Mouse (Mus musculus): ENCODE data around the gene Ensa. TPM values are rescaled to one million over a fixed set of nuclear protein-coding genes. Genes with fewer than 3 reads are reported as not detected.

The Ensa gene
- polyA plus RNA-seq, 1 experiment from 2014 or later = 32.8 TPM

- Histone ChIP-seq H3K27me3 (ENCODE audit: control insufficient read depth, insufficient read depth, low read depth, low read length) (no peaks in the 10 kb centered on the region), H3K9me3 (replicated peaks; ENCODE audit: control insufficient read depth, low read length) (no peaks in the 10 kb centered on the region), H3K9ac (ENCODE audit: low read depth, low read length) (peak within 1 kb of the TSS; percentile 99), H3K36me3 (ENCODE audit: control insufficient read depth, insufficient read depth) (peaks cover 21% of the 10 kb centered on the region), H3K4me1 (ENCODE audit: control insufficient read depth, low read depth, low read length) (peaks cover 43% of the 10 kb centered on the region), H3K4me2 (ENCODE audit: low read depth, low read length) (peak within 1 kb of the TSS; percentile 83), H3K27ac (ENCODE audit: low read length) (peak within 1 kb of the TSS; percentile 97), H3K4me3 (ENCODE audit: low read depth, low read length) (peak within 1 kb of the TSS; percentile 99)
- peak; percentile 93 for ATAC-seq (ENCODE audit: low read depth)
- 0% methylated on average over 43 of the region's 43 CpGs for WGBS (ENCODE audit: insufficient replicate concordance)
Observed at GRCm38 (mm10) chr3:95658236-95658867, 33.6 kb downstream of the Ensa start, which contains the start of gene Mcl1. Gene Mcl1 (plus strand): TSS chr3:95658788.

GRCm38 (mm10) chr3:95658868-95659712 is 34.3 kb downstream of the Ensa start:
- Histone ChIP-seq H3K9ac (ENCODE audit: low read depth, low read length) (peak overlapping the region; percentile 99), H3K9me3 (replicated peaks; ENCODE audit: control insufficient read depth, low read length) (no peaks in the 10 kb centered on the region), H3K27ac (ENCODE audit: low read length) (peak overlapping the region; percentile 97), H3K4me2 (ENCODE audit: low read depth, low read length) (peak overlapping the region; percentile 83), H3K36me3 (ENCODE audit: control insufficient read depth, insufficient read depth) (peaks cover 28% of the 10 kb centered on the region), H3K4me3 (ENCODE audit: low read depth, low read length) (peak overlapping the region; percentile 99), H3K27me3 (ENCODE audit: control insufficient read depth, insufficient read depth, low read depth, low read length) (no peaks in the 10 kb centered on the region), H3K4me1 (ENCODE audit: control insufficient read depth, low read depth, low read length) (peaks cover 48% of the 10 kb centered on the region)
- WGBS (ENCODE audit: insufficient replicate concordance) = under 1% methylated on average over 93 of the region's 113 CpGs
- ATAC-seq (ENCODE audit: low read depth) = peak; percentile 25

GRCm38 (mm10) chr3:95659948-95660347 is 35.2 kb downstream of the Ensa start:
- Histone ChIP-seq H3K9ac (ENCODE audit: low read depth, low read length) (peak overlapping the region; percentile 99), H3K4me2 (ENCODE audit: low read depth, low read length) (peak overlapping the region; percentile 83), H3K4me3 (ENCODE audit: low read depth, low read length) (peak overlapping the region; percentile 99), H3K27me3 (ENCODE audit: control insufficient read depth, insufficient read depth, low read depth, low read length) (no peaks in the 10 kb centered on the region), H3K9me3 (replicated peaks; ENCODE audit: control insufficient read depth, low read length) (no peaks in the 10 kb centered on the region), H3K27ac (ENCODE audit: low read length) (peak overlapping the region; percentile 97), H3K36me3 (ENCODE audit: control insufficient read depth, insufficient read depth) (peaks cover 35% of the 10 kb centered on the region), H3K4me1 (ENCODE audit: control insufficient read depth, low read depth, low read length) (peaks cover 52% of the 10 kb centered on the region)
- ATAC-seq (ENCODE audit: low read depth) = no peak
- WGBS (ENCODE audit: insufficient replicate concordance) = under 1% methylated on average over 8 of the region's 8 CpGs

DNA sequence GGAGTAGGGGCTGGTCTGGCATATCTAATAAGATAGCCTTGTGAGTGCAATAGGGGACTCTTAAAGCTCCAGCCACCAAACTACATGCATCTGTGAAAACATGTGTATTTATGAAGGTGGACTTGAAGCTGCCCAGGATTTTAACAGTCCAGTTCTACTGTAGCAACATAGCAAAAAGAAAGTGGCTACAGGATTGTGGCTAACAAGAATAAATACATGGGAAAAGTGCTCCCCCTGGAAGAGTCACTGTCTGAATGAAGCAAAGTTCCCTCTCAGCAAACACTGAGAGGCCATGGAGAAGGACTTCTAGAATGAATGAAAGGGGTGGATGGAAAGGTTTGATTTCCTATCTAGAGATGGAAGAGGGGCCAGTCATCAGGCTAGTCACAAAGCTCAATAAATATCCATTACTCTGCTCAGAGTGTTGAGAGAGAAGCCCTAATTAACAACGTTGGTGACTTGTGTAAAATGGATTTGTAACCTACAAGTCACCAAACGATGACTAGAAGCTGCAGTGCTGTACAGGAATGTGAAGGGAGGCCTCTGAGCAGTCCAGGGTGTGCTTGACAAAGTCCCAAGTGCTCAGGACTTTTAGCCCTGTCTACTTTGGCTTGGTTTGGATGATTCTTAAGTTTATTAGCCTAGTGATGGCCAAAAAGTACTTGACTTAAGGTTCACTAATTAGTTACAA is 36.1 kb downstream of the Ensa start:
- Histone ChIP-seq H3K27me3 (ENCODE audit: control insufficient read depth, insufficient read depth, low read depth, low read length) (no peaks in the 10 kb centered on the region), H3K4me1 (ENCODE audit: control insufficient read depth, low read depth, low read length) (peaks cover 59% of the 10 kb centered on the region), H3K36me3 (ENCODE audit: control insufficient read depth, insufficient read depth) (peaks cover 35% of the 10 kb centered on the region), H3K27ac (ENCODE audit: low read length) (peak overlapping the region; percentile 97), H3K9me3 (replicated peaks; ENCODE audit: control insufficient read depth, low read length) (no peaks in the 10 kb centered on the region), H3K9ac (ENCODE audit: low read depth, low read length) (peak overlapping the region; percentile 99), H3K4me3 (ENCODE audit: low read depth, low read length) (peak overlapping the region; percentile 99), H3K4me2 (ENCODE audit: low read depth, low read length) (peak overlapping the region; percentile 83)
- 18% methylated on average over 2 of the region's 2 CpGs for WGBS (ENCODE audit: insufficient replicate concordance)
- no peak for ATAC-seq (ENCODE audit: low read depth)

GRCm38 (mm10) chr3:95661945-95662715 is 37.3 kb downstream of the Ensa start:
- Histone ChIP-seq H3K4me3 (ENCODE audit: low read depth, low read length) (peak overlapping the region; percentile 30), H3K36me3 (ENCODE audit: control insufficient read depth, insufficient read depth) (peaks cover 35% of the 10 kb centered on the region), H3K27me3 (ENCODE audit: control insufficient read depth, insufficient read depth, low read depth, low read length) (no peaks in the 10 kb centered on the region), H3K9ac (ENCODE audit: low read depth, low read length) (0 out of 2 replicates have a peak overlapping the region, but pooled peaks have one; percentile 8), H3K27ac (ENCODE audit: low read length) (peak overlapping the region; percentile 56), H3K4me1 (ENCODE audit: control insufficient read depth, low read depth, low read length) (peaks cover 70% of the 10 kb centered on the region), H3K4me2 (ENCODE audit: low read depth, low read length) (peak overlapping the region; percentile 83), H3K9me3 (replicated peaks; ENCODE audit: control insufficient read depth, low read length) (no peaks in the 10 kb centered on the region)
- WGBS (ENCODE audit: insufficient replicate concordance) = 19% methylated on average over 7 of the region's 7 CpGs
- no peak for ATAC-seq (ENCODE audit: low read depth)

GRCm38 (mm10) chr3:95662724-95663449 is 38.1 kb downstream of the Ensa start:
- H3K36me3 ChIP-seq (ENCODE audit: control insufficient read depth, insufficient read depth) = peaks cover 35% of the 10 kb centered on the region
- H3K27ac ChIP-seq (ENCODE audit: low read length) = peak overlapping the region; percentile 92
- no peak overlapping the region for H3K9ac ChIP-seq (ENCODE audit: low read depth, low read length)
- H3K9me3 ChIP-seq (replicated peaks; ENCODE audit: control insufficient read depth, low read length) = no peaks in the 10 kb centered on the region
- H3K4me1 ChIP-seq (ENCODE audit: control insufficient read depth, low read depth, low read length) = peaks cover 70% of the 10 kb centered on the region
- H3K4me3 ChIP-seq (ENCODE audit: low read depth, low read length) = peak overlapping the region; percentile 30
- ATAC-seq (ENCODE audit: low read depth) = no peak
- H3K27me3 ChIP-seq (ENCODE audit: control insufficient read depth, insufficient read depth, low read depth, low read length) = no peaks in the 10 kb centered on the region
- 67% methylated on average over 7 of the region's 7 CpGs for WGBS (ENCODE audit: insufficient replicate concordance)
- peak overlapping the region; percentile 83 for H3K4me2 ChIP-seq (ENCODE audit: low read depth, low read length)

GRCm38 (mm10) chr3:95663486-95663885 is 38.7 kb downstream of the Ensa start:
- Histone ChIP-seq H3K4me2 (ENCODE audit: low read depth, low read length) (no peak overlapping the region), H3K27ac (ENCODE audit: low read length) (peak overlapping the region; percentile 92), H3K9me3 (replicated peaks; ENCODE audit: control insufficient read depth, low read length) (no peaks in the 10 kb centered on the region), H3K4me1 (ENCODE audit: control insufficient read depth, low read depth, low read length) (peaks cover 73% of the 10 kb centered on the region), H3K27me3 (ENCODE audit: control insufficient read depth, insufficient read depth, low read depth, low read length) (no peaks in the 10 kb centered on the region), H3K36me3 (ENCODE audit: control insufficient read depth, insufficient read depth) (peaks cover 35% of the 10 kb centered on the region), H3K9ac (ENCODE audit: low read depth, low read length) (no peak overlapping the region), H3K4me3 (ENCODE audit: low read depth, low read length) (no peak overlapping the region)
- WGBS (ENCODE audit: insufficient replicate concordance) = 68% methylated on average over 2 of the region's 2 CpGs
- ATAC-seq (ENCODE audit: low read depth) = no peak
